Mouse (Mus musculus): ENCODE measurements around the gene Gstm4. TPM values are rescaled to one million over a fixed set of nuclear protein-coding genes. Genes with fewer than 3 reads are reported as not detected.

The Gstm4 gene
- total and polyA plus RNA-seq, 3 experiments = 2.9 to 19.1 (median 7.0) TPM

DNA sequence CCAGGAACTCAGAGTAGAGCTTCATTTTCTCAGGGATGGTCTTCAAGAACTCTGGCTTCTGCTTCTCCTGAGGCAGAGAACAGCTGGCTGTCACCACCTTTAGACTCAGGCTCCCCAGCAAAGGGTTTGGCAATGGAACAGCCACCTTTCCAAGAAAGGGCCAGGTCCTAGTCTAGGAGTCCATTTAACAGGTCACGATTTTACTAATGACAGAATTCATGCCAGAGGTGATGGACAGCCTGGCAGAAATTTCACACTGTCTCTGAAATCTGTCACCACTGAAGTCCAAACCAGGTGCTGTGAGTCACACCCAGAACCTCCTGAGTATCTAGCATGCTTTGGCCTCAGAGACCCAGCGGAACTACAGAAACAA, 29.7 kb downstream of the Gstm4 start:
- Histone ChIP-seq H3K4me3 (replicated peaks in 1 of 3; ENCODE audit: low read depth in 2 of 3, low read length in 2 of 3, poor library complexity in 1 of 3) (no peak overlapping the region), H3K27ac (ENCODE audit: insufficient read depth, low read depth) (no peak overlapping the region), H3K4me2 (ENCODE audit: insufficient read depth, low read depth, poor library complexity, severe bottlenecking) (no peak overlapping the region), H3K9ac (ENCODE audit: insufficient read depth, low read depth) (no peak overlapping the region), H3K4me1 (ENCODE audit: control insufficient read depth in 1 of 2, insufficient read depth in 2 of 2) (peaks cover 11 to 31% of the 10 kb centered on the region in 2 experiments; a peak in 3 of 4 replicates), H3K36me3 (replicated peaks in 1 of 2; ENCODE audit: control insufficient read depth in 1 of 2, insufficient read depth in 1 of 2, low read length in 1 of 2) (no peaks in the 10 kb centered on the region), H3K27me3 (replicated peaks) (no peaks in the 10 kb centered on the region), H3K79me2 (replicated peaks; ENCODE audit: control insufficient read depth, extremely low read depth, insufficient read depth, poor library complexity, severe bottlenecking) (no peaks in the 10 kb centered on the region), H3K9me3 (replicated peaks; ENCODE audit: low read length) (no peaks in the 10 kb centered on the region)
- TF ChIP-seq NELFE (IDR thresholded peaks at IDR 0.05; ENCODE audit: low read depth, low read length) (no peak), ZNF384 (IDR thresholded peaks at IDR 0.05; ENCODE audit: low read depth, low read length) (no peak), MEF2A (IDR thresholded peaks at IDR 0.05; ENCODE audit: borderline replicate concordance, low read depth, low read length) (no peak), UBTF (IDR thresholded peaks at IDR 0.05; ENCODE audit: low read depth, low read length) (no peak), TCF12 (IDR thresholded peaks at IDR 0.05; ENCODE audit: low read depth, low read length) (no peak), MXI1 (IDR thresholded peaks at IDR 0.05; ENCODE audit: low read depth, low read length) (no peak)
- in situ Hi-C loops (cut with MboI; ENCODE audit: low pct_ligation_motif_present, low pct_unique_long_range_greater_than_20kb, low sequenced_read_pairs) (loop anchor here (5.0 kb wide), 1 partner anchor 78 kb away; no protein-coding TSS in a partner anchor), dilution Hi-C loops (cut with MboI; ENCODE audit: extremely low pct_ligation_motif_present, extremely low pct_unique_long_range_greater_than_20kb, low sequenced_read_pairs) (no loop called here)
- DNase-seq (ENCODE audit: extremely low read depth) = no peak

GRCm38 (mm10) chr3:108014098-108014973, 30.4 kb downstream of the Gstm4 start:
- Histone ChIP-seq H3K9me3 (replicated peaks; ENCODE audit: low read length) (no peaks in the 10 kb centered on the region), H3K9ac (ENCODE audit: insufficient read depth, low read depth) (no peak overlapping the region), H3K27ac (ENCODE audit: insufficient read depth, low read depth) (no peak overlapping the region), H3K36me3 (replicated peaks in 1 of 2; ENCODE audit: control insufficient read depth in 1 of 2, insufficient read depth in 1 of 2, low read length in 1 of 2) (no peaks in the 10 kb centered on the region), H3K4me2 (ENCODE audit: insufficient read depth, low read depth, poor library complexity, severe bottlenecking) (no peak overlapping the region), H3K4me1 (ENCODE audit: control insufficient read depth in 1 of 2, insufficient read depth in 2 of 2) (peaks cover 11 to 31% of the 10 kb centered on the region in 2 experiments; a peak in 3 of 4 replicates), H3K79me2 (replicated peaks; ENCODE audit: control insufficient read depth, extremely low read depth, insufficient read depth, poor library complexity, severe bottlenecking) (no peaks in the 10 kb centered on the region), H3K4me3 (replicated peaks in 1 of 3; ENCODE audit: low read depth in 2 of 3, low read length in 2 of 3, poor library complexity in 1 of 3) (no peak overlapping the region), H3K27me3 (replicated peaks) (no peaks in the 10 kb centered on the region)
- in situ Hi-C loops (cut with MboI; ENCODE audit: low pct_ligation_motif_present, low pct_unique_long_range_greater_than_20kb, low sequenced_read_pairs) = no loop called here
- no peak for DNase-seq (ENCODE audit: extremely low read depth)
- TF ChIP-seq CTCF (conservative IDR thresholded peaks at IDR 0.05 in 1 of 2, IDR thresholded peaks at IDR 0.05 in 1 of 2; ENCODE audit: low read depth in 2 of 2, low read length in 2 of 2) = no peak
- no peak for TF ChIP-seq MAFK (IDR thresholded peaks at IDR 0.05; ENCODE audit: insufficient replicate concordance, low read length)
- TF ChIP-seq SIN3A (IDR thresholded peaks at IDR 0.05; ENCODE audit: low read length) = no peak
- TF ChIP-seq USF2 (conservative IDR thresholded peaks at IDR 0.05; ENCODE audit: low read depth, low read length) = no peak
- TF ChIP-seq JUND (conservative IDR thresholded peaks at IDR 0.05; ENCODE audit: low read depth, low read length) = no peak
- dilution Hi-C loops (cut with MboI; ENCODE audit: extremely low pct_ligation_motif_present, extremely low pct_unique_long_range_greater_than_20kb, low sequenced_read_pairs) = no loop called here

DNA sequence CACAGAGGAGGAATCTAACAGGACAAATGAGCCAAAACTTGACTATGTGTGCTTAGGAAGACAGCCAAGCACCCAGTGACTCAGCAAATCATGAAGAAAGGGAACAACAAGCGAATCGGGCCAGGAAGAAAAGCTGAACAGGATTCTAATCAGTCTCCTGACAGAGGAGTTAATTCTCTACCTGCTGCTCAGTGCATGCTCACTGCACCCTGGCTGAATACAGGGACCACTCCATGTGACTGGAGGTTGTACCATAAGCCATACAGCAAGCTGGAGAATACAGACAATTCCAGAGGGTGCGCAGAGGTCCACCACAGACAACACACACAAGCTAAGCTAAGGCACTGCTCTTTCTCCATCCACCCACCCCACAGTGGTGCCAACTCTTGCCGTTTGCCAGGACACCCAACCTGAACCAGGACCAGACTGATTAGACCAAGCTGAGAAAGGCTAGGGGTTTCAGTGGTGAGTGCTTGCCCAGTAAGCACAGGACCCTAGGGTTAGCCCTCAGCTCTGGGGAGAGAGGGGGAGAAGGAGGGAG, 31.3 kb downstream of the Gstm4 start:
- no peak for TF ChIP-seq POLR2AphosphoS2 (IDR thresholded peaks at IDR 0.05; ENCODE audit: low read depth, low read length)
- no peak for TF ChIP-seq NRF1 (IDR thresholded peaks at IDR 0.05; ENCODE audit: low read depth, low read length)
- TF ChIP-seq SIN3A (IDR thresholded peaks at IDR 0.05; ENCODE audit: low read length) = no peak
- no peak for TF ChIP-seq HCFC1 (IDR thresholded peaks at IDR 0.05; ENCODE audit: low read depth, low read length)
- TF ChIP-seq UBTF (IDR thresholded peaks at IDR 0.05; ENCODE audit: low read depth, low read length) = no peak
- no peak for TF ChIP-seq ZNF384 (IDR thresholded peaks at IDR 0.05; ENCODE audit: low read depth, low read length)
- 0 out of 2 replicates have a peak, but pooled peaks have one; percentile 26 for TF ChIP-seq MAFK (IDR thresholded peaks at IDR 0.05; ENCODE audit: insufficient replicate concordance, low read length)
- H3K9me3 ChIP-seq (replicated peaks; ENCODE audit: low read length) = no peaks in the 10 kb centered on the region
- no peak overlapping the region for H3K4me2 ChIP-seq (ENCODE audit: insufficient read depth, low read depth, poor library complexity, severe bottlenecking)
- H3K4me3 ChIP-seq (replicated peaks in 1 of 3; ENCODE audit: low read depth in 2 of 3, low read length in 2 of 3, poor library complexity in 1 of 3) = no peak overlapping the region
- H3K27ac ChIP-seq (ENCODE audit: insufficient read depth, low read depth) = no peak overlapping the region
- in situ Hi-C loops (cut with MboI; ENCODE audit: low pct_ligation_motif_present, low pct_unique_long_range_greater_than_20kb, low sequenced_read_pairs) (no loop called here), dilution Hi-C loops (cut with MboI; ENCODE audit: extremely low pct_ligation_motif_present, extremely low pct_unique_long_range_greater_than_20kb, low sequenced_read_pairs) (no loop called here)
- peaks cover 6 to 22% of the 10 kb centered on the region in 2 experiments; a peak in 3 of 4 replicates for H3K4me1 ChIP-seq (ENCODE audit: control insufficient read depth in 1 of 2, insufficient read depth in 2 of 2)
- H3K79me2 ChIP-seq (replicated peaks; ENCODE audit: control insufficient read depth, extremely low read depth, insufficient read depth, poor library complexity, severe bottlenecking) = no peaks in the 10 kb centered on the region
- no peaks in the 10 kb centered on the region for H3K36me3 ChIP-seq (replicated peaks in 1 of 2; ENCODE audit: control insufficient read depth in 1 of 2, insufficient read depth in 1 of 2, low read length in 1 of 2)
- H3K27me3 ChIP-seq (replicated peaks) = no peaks in the 10 kb centered on the region
- no peak for DNase-seq (ENCODE audit: extremely low read depth)
- H3K9ac ChIP-seq (ENCODE audit: insufficient read depth, low read depth) = no peak overlapping the region
